Mouse (Mus musculus) thymus, postnatal 0 days (tissue): ENCODE data around the gene Olfr61. TPM values are rescaled to one million over a fixed set of nuclear protein-coding genes. Genes with fewer than 3 reads are reported as not detected.
"Not testable (repeated sequence)": the region's sequence is repeated elsewhere in the genome, so short reads cannot be mapped to it uniquely, and the experiment has no call there.

ENCODE experiments used
- DNase-seq: peaks from one replicate; pipeline ENCODE4 v3.0.0-alpha.2; 2015; ENCODE audit warnings: low spot score
- polyA plus RNA-seq: library from polyadenylated mRNA; unstranded; fragments of >200 nt; fragmentation: Nextera tagmentation; extraction: Ambion mirVana; gene quantifications from 2 replicates; pipeline ENCODE4 v1.2.1, GENCODE M21; 2015

Gene Olfr61
- not detected in 2 replicates for polyA plus RNA-seq

DNA sequence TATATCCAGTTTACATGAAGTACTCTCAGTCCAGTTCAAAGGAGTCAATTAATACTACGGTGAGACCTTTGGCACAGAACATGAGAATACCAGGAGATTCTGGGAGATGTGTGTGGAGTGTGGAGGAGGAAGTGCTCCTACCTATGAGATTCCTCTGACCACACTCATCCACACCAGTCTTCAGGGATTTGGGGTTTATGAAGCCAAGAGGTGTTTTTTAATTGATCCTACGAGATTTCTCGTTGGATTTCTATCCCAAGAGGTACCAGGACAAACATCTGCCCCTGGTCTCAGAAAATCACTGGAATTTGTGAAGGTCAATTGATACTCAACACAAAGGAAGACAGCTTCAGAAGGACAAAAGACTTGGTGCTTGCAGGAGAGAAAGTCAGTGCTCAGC, at the start of gene Olfr61:
Gene Olfr61, plus strand, starts transcription at position 301 of the 400 bp plus-strand sequence.
- not testable (repeated sequence) for DNase-seq

DNA sequence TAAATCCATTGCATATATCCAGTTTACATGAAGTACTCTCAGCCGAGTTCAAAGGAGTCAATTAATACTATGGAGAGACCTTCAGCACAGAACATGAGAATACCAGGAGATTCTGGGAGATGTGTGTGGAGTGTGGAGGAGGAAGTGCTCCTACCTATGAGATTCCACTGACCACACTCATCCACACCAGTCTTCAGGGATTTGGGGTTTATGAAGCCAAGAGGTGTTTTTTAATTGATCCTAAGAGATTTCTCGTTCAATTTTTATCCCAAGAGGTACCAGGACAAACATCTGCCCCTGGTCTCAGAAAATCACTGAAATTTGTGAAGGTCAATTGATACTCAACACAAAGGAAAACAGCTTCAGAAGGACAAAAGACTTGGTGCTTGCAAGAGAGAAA, 27.8 kb upstream of the Olfr61 start, which contains the start of gene Olfr46:
Gene Olfr46, plus strand, starts transcription at position 301 of the 400 bp plus-strand sequence.
- not testable (repeated sequence) for DNase-seq

DNA sequence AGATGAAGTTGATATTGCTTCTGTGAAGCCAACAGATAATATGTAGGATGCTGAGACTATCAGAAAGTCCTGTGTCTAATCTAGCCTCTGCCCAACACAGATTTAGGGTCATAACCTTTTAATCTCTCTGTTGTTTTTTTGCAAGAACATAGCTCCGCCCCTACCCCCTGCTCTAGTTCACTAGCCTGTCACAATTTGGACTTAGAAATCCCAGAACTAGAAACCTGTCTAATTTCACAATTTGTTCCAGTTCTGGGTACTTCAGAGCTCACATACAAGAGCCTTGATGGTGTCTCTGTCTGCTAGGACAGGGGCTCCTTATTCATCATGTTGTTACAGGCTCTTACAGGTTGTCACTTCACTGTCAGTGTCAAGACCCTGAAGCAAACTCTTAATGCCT, 1.8 kb downstream of the Olfr61 start:
- DNase-seq: no peak

DNA sequence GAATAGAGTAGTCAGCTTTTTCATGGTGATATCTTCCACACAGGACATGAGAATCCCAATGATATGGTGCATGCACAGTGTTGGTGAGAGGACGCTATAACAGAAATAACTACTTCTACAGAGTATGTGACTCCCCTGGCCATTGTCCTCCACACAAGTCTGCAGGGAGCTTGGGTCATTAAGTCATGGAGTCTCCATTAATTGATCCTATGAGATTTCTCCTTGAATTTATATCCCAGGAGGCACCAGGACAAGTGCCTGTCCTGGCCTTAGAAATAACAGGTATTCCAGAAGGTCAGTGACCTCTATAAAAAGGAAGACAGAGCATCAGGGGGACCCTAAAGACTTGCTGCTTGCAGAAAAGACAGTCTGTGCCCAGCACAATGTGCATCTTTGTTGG, 17.4 kb downstream of the Olfr61 start, which contains the start of gene Olfr53:
Gene Olfr53, plus strand, starts transcription at position 301 of the 400 bp plus-strand sequence.
- DNase-seq: no peak

DNA sequence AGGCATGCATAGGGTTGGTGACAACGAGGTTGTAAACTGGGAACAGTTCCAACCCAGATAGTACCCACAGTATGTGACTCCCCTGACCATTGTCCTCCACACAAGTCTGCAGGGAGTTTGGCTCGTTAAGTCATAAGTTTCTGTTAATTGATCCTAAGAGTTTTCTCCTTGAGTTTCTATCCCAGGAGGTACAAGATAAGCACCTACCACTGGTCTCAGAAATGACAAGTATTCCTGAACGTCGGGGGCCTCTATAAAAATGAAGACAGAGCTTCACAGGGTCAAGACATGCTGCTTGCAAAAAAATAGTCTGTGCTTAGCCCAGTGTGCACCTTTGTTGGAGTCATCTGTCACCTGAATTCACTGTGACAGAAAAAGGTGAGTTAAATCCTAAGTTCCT, 30.9 kb downstream of the Olfr61 start, which contains the start of gene Olfr539:
Gene Olfr539, plus strand, starts transcription at position 301 of the 400 bp plus-strand sequence.
- DNase-seq: no peak

DNA sequence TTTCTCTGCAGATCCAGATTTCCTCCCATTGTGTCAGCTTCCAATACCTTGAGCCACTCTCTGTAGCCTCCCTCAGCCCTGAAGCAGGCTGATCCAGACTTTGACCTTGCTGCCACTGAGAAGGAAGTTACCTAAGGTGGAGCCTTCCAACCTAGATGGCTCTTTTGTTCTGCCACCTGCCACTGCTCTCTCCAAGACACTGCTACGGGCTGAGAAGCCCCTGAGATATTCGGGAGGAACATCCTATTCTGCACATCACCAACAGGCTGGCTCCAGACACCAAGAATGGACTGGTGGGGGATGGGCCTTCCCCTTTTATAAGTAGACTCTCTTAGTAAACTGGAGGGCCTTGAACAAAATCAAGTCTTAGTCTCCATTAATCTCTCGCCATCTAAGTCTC, 41.9 kb downstream of the Olfr61 start:
- DNase-seq: not testable (repeated sequence)

DNA sequence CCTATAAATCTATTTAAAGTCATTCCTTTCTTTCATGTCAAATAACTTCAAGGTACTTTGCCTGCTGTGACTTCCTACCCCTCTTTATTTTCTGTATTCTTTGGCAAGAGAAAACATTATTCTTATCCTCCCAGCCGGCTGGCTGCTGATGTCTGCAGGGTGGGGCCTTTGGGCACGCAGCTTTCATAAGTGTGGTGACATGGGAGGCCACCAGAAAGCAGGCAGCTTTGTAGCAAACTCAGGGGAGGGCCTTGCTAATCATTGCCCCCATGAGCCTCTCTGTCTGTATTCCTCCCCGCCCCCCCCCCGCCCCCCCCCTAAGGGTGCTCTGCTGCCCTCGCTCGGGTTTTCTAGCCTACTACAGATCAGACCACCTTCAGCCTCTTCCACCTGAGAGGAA, 47.1 kb downstream of the Olfr61 start:
- no peak for DNase-seq

DNA sequence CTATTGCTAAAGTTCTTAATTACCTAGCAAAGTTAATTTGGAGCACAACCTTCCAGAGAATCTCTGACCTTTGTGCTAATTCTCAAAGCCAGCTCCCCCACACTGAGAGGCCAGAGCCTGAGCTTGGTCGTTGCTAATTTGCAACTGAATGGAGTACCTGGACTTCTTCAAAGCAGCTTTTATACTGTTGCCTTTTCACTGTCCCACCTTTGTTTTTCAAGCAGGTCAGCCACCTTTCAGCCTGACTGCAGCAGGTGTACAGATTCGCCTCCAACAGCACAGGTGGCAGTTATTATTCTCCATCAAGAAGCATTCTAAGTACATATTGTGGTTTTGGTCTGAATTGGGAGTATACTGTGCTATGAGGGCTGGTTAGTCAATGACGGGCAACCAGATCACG, 50.8 kb downstream of the Olfr61 start:
- not testable (repeated sequence) for DNase-seq

DNA sequence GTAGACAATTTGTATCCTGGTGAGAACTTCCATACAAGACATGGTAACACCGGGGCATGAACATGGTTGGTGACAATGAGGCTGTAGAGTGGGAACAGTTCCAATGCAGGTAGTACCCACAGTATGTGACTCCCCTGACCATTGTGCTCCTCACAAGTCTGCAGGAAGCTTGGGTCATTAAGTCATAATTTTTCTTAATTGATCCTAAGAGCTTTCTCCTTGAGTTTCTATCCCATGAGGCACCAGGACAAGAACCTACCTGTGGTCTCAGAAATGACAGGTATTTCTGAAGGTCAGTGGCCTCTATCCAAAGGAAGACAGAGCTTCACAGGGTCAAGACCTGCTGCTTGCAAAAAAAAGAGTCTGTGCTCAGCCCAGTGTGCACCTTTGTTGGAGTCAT, 52.9 kb downstream of the Olfr61 start, which contains the start of gene Olfr45:
Gene Olfr45, plus strand, starts transcription at position 301 of the 400 bp plus-strand sequence.
- DNase-seq: no peak

Other genes with a start within 250 kb of the Olfr61 start
- 0.05 and 0.08 TPM in 2 replicates for gene Olfr531, start 226.1 kb upstream of the Olfr61 start, polyA plus RNA-seq
- not detected in 2 replicates for gene Olfr532, start 207.3 kb upstream of the Olfr61 start, polyA plus RNA-seq
- not detected in 2 replicates for gene Olfr533, start 165.6 kb upstream of the Olfr61 start, polyA plus RNA-seq
- not detected in 2 replicates for gene Olfr535, start 144.8 kb upstream of the Olfr61 start, polyA plus RNA-seq
- gene Olfr536, start 121.6 kb upstream of the Olfr61 start, polyA plus RNA-seq: not detected in 2 replicates
- not detected in 2 replicates for gene Olfr538, start 61.1 kb upstream of the Olfr61 start, polyA plus RNA-seq
- gene Olfr46, start 27.7 kb upstream of the Olfr61 start, polyA plus RNA-seq: not detected in 2 replicates
- gene Olfr53, start 17.5 kb downstream of the Olfr61 start, polyA plus RNA-seq: not detected in 2 replicates
- gene Olfr539, start 31.0 kb downstream of the Olfr61 start, polyA plus RNA-seq: not detected in 2 replicates
- not detected in 2 replicates for gene Olfr45, start 53.0 kb downstream of the Olfr61 start, polyA plus RNA-seq
- gene Olfr541, start 68.3 kb downstream of the Olfr61 start, polyA plus RNA-seq: not detected in 2 replicates
- gene Cyp2e1, start 134.8 kb downstream of the Olfr61 start, polyA plus RNA-seq: 0.13 and 0.18 TPM in 2 replicates
- 0.61 and 0.84 TPM in 2 replicates for gene Syce1, start 158.9 kb downstream of the Olfr61 start, polyA plus RNA-seq
- 0.49 and 0.57 TPM in 2 replicates for gene Zfp941, start 193.2 kb downstream of the Olfr61 start, polyA plus RNA-seq
- 3.6 and 4.0 TPM in 2 replicates for gene Urah, start 206.0 kb downstream of the Olfr61 start, polyA plus RNA-seq
- 2.0 and 2.2 TPM in 2 replicates for gene Scgb1c1, start 216.6 kb downstream of the Olfr61 start, polyA plus RNA-seq
- not detected in 2 replicates for gene Odf3, start 218.8 kb downstream of the Olfr61 start, polyA plus RNA-seq
- not detected in 2 replicates for gene Gm45785, start 227.4 kb downstream of the Olfr61 start, polyA plus RNA-seq
- gene Ric8a, start 228.0 kb downstream of the Olfr61 start, polyA plus RNA-seq: 70.6 and 78.5 TPM in 2 replicates
- 42.8 and 52.4 TPM in 2 replicates for gene Bet1l, start 228.6 kb downstream of the Olfr61 start, polyA plus RNA-seq